In the genomic region with DNA sequence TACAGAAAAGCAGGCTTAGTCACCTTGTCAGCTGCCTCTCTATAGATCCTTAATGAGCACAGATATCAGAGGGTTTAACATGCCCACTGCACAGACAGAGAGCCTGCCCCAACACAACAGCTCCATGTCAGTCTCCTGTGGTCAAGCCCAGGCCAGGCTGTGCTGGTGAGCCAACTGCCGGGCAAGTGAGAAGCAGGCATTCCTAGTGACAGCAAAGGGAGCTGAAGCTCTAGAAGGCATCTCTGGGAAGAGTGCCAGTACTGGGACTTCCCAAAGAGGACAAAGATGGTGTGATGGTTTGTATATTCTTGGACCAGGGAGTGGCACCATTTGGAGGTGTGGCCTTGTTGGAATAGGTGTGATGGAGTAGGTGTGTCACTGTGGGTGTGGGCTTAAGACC, we compare ENCODE assay signal across 23 mouse cellular contexts. TPM values are rescaled to one million over a fixed set of nuclear protein-coding genes. Genes with fewer than 3 reads are reported as not detected.
DNase-seq lines count a peak whose midpoint lies in the region; TF ChIP-seq lines count a peak whose summit lies in the region.
"Had no signal": no experiment of that assay in that cellular context is flagged by ENCODE, and none has a peak within 500 bp of the region (broad histone marks: within the 10 kb centered on the region; RNA-seq: fewer than 3 reads in every experiment).

No protein-coding gene starts in this region.

- DNase-seq in gastrocnemius, adult 2 months, result peak; percentile 31
- DNase-seq in gastrocnemius, postnatal 10 days, result no peak
- DNase-seq in 3T3-L1 (ENCODE audit: low read depth, low spot score) (peak; percentile 19), adipocyte (ENCODE audit: low spot score) (peak; percentile 77)
- no peak for DNase-seq in yolk sac, embryonic 10.5 days (ENCODE audit: low spot score)
- DNase-seq: adrenal gland, adult 2 months; adrenal gland, postnatal 10 days; adrenal gland, postnatal 25 days; cerebellum, adult 11 months; cerebellum, adult 18-20 months; cerebellum, adult 8-10 months; cerebellum, adult 9-11 months; cerebellum, postnatal 14 days; cerebellum, postnatal 36 days; embryo, embryonic 11 days had no signal

- TF ChIP-seq CTCF in gastrocnemius, adult 2 months (IDR thresholded peaks at IDR 0.05), result no peak

- no peak overlapping the region for H3K27ac ChIP-seq in gastrocnemius, adult 2 months
- H3K27ac ChIP-seq: embryonic facial prominence, embryonic 13.5 days; embryonic facial prominence, embryonic 15.5 days; forebrain, embryonic 10.5 days; forebrain, embryonic 12.5 days had no signal

- intact Hi-C loops in gastrocnemius, adult 2 months (cut with DNase I), result no loop called here

- H3K4me3 ChIP-seq in gastrocnemius, adult 2 months, result no peak overlapping the region
- H3K4me3 ChIP-seq: embryonic facial prominence, embryonic 13.5 days; embryonic facial prominence, embryonic 15.5 days; erythroblast, embryonic 14.5 days; forebrain, embryonic 10.5 days; forebrain, embryonic 12.5 days had no signal

RNA-seq across cellular contexts. Expression of a gene that starts 6.8 kb away (rescaled TPM):
- 1 to 10 TPM; 7.6 to 8.3 TPM for total RNA-seq in gastrocnemius, adult 2 months (2021)
- total RNA-seq in gastrocnemius, postnatal 10 days (2021), result 1 to 10 TPM; 6.1 to 7.5 TPM

RNA-seq across cellular contexts. Expression of a gene that starts 27.1 kb away (rescaled TPM):
- not detected for total RNA-seq in gastrocnemius, adult 2 months (2021)
- total RNA-seq in gastrocnemius, postnatal 10 days (2021), result not detected
- total RNA-seq: common myeloid progenitor, adult 5-6 weeks; ES-E14; MEL had no signal

RNA-seq across cellular contexts. Expression of a gene that starts 27.2 kb away (rescaled TPM):
- total RNA-seq in gastrocnemius, adult 2 months (2021), result 1,000 to 10,000 TPM in 1 of 2 experiments, 100 to 1,000 TPM in 1; 910 to 1,211 TPM
- total RNA-seq in gastrocnemius, postnatal 10 days (2021), result 100 to 1,000 TPM; 812 to 961 TPM

RNA-seq across cellular contexts. Expression of a gene that starts 55.6 kb away (rescaled TPM):
- not detected for total RNA-seq in gastrocnemius, adult 2 months (2021)
- under 1 TPM; 0.09 to 0.11 TPM for total RNA-seq in gastrocnemius, postnatal 10 days (2021)
- total RNA-seq: common myeloid progenitor, adult 5-6 weeks; MEL had no signal

Comparison
In these comparisons a context has a peak if more than half of its experiments do, and no peak if none do; other contexts are left out.
1. DNase-seq: peak in gastrocnemius, adult 2 months (single experiment), 3T3-L1 (single experiment) and adipocyte (single experiment); none in gastrocnemius, postnatal 10 days (single experiment) and yolk sac, embryonic 10.5 days (single experiment).